Mouse (Mus musculus): ENCODE data around the gene Fezf2. TPM values are rescaled to one million over a fixed set of nuclear protein-coding genes. Genes with fewer than 3 reads are reported as not detected.

Gene Fezf2
- polyA plus RNA-seq (2015; fragmentation: Illumina TruSeq; extraction: RNeasy Lipid Tissue Mini Kit (QIAGEN cat#74804); ENCODE audit: insufficient read depth, low replicate concordance): not detected

DNA sequence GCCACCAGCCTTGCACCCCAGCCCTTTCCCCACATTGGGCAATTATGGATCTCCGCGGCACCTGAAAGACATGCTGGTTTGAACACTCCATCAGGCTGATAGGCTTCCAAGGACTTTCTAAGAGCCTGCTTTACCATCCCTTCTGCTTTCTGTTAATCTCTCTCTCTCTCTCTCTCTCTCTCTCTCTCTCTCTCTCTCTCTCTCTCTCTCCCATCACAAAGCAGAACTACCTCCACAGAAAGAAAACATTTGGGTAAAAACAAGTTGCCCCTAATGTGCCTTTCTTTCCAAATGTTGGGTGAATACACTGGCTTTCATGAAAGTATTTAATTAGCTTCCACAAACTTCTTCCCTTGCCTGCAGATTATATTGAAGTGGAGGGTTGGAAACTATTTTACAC is at the start of gene Fezf2:
Fezf2 (minus strand) TSS at position 101 of the 400 bp plus-strand sequence.

Other genes starting within 250 kb of the Fezf2 start
- gene Gm49355, start 64.2 kb downstream of the Fezf2 start, polyA plus RNA-seq (2015; fragmentation: Illumina TruSeq; extraction: RNeasy Lipid Tissue Mini Kit (QIAGEN cat#74804); ENCODE audit: insufficient read depth, low replicate concordance): 0.19 TPM
- gene 3830406C13Rik, start 64.0 kb downstream of the Fezf2 start, polyA plus RNA-seq (2015; fragmentation: Illumina TruSeq; extraction: RNeasy Lipid Tissue Mini Kit (QIAGEN cat#74804); ENCODE audit: insufficient read depth, low replicate concordance): 66.8 TPM

Measured in spleen, adult 10 weeks (tissue).